Mouse (Mus musculus) gastrocnemius, adult 2 months (tissue): ENCODE measurements around the gene Fcer2a. TPM values are rescaled to one million over a fixed set of nuclear protein-coding genes. Genes with fewer than 3 reads are reported as not detected.
A peak's percentile ranks its signal among the peaks of the same experiment; 100 is the strongest.

Experiments
- DNase-seq: peaks from one replicate; pipeline ENCODE4 v3.0.0; 2022
- H3K27ac ChIP-seq: fragments of 200-600 bp; 2 replicates; pipeline ENCODE4 v1.8.1; 2022; ENCODE audit warnings: mild to moderate bottlenecking
- H3K4me3 ChIP-seq: fragments of 200-600 bp; 2 replicates; pipeline ENCODE4 v1.8.1; 2022; ENCODE audit warnings: mild to moderate bottlenecking, moderate library complexity
- CTCF ChIP-seq: fragments of 200-600 bp; IDR thresholded peaks from 2 replicates; pipeline ENCODE4 v1.8.1; 2022; ENCODE audit warnings: antibody characterized with exemption, mild to moderate bottlenecking, moderate library complexity
- intact Hi-C: fragments of 180-260 bp; cut with DNase I; formaldehyde crosslinking; loops from one replicate; pipeline ENCODE4 v1.15.1; 2025
- total RNA-seq, 2 experiments: library from RNA; stranded (reverse); gene quantifications; 2 replicates each; pipeline ENCODE4 v1.2.3; 2021

The Fcer2a gene
- total RNA-seq, 2 experiments from 2014 or later: not detected

DNA sequence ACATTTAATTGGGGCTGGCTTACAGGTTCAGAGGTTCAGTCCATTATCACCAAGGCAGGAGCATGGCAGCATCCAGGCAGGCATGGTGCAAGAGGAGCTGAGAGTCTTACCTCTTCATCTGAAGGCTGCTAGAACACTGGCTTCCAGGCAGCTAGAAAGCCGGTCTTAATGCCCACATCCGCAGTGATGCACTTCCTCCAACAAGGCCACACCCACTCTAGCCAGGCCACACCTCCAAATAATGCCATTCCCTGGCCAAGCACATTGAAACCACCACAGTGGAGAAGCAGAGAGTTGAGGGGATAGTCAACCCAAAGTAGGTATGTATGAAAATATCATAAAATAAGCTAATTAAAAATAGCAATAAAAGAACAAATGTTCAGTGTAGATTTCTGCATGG lies 23.6 kb downstream of the Fcer2a start:
- intact Hi-C loops: loop anchor here (10.0 kb wide), 1 partner anchor 316 kb away; the partner anchor contains the start of gene A430078G23Rik
- no peak overlapping the region for H3K4me3 ChIP-seq
- H3K27ac ChIP-seq: no peak overlapping the region
- no peak for TF ChIP-seq CTCF
- DNase-seq: no peak

DNA sequence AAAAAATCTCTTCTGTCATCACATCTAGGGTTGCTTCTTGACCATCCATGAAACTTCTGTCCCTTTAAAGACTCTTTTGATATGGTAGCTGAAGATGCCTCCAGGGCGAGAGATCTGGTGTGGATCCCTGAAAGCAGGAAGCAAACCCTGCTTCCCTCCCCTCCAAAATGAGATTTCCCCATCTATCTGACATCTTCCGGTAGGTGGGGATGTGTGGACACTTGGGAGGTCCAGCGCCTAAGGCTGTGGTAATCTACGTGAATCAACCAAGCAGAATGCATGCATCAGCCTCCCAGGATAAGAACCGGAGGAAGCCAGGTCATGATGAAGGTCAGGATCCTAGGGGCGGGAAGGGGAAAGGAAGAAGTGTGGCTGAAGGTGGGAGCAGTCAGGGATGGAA lies 28.5 kb downstream of the Fcer2a start, which contains the start of gene Mcemp1:
Gene Mcemp1, plus strand, starts transcription at position 248 of the 400 bp plus-strand sequence.
- no peak for DNase-seq
- intact Hi-C loops: no loop called here
- Histone ChIP-seq H3K27ac (no peak within 1 kb of the TSS), H3K4me3 (no peak within 1 kb of the TSS)
- TF ChIP-seq CTCF: no peak

DNA sequence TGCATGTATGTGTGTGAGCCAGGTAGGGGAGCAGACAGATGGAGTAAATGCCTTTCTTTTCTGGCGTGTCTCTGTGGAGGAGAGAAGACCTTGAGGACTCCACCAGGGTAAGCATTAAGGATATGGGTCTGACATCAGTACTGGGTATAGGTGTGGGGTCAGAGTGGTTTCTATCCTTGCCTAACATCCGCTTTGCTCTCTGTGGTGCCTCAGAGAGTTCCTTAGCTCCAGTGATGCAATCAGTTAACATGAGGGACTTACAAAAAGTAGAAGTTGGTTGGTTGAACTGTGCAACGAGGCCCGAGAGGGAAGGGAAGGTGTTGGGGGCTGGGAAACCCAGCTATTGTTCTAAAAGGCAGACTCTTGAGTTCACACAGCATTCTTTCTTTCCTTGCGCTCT lies 29.6 kb downstream of the Fcer2a start:
- no peak overlapping the region for H3K4me3 ChIP-seq
- no peak for TF ChIP-seq CTCF
- DNase-seq: no peak
- H3K27ac ChIP-seq: no peak overlapping the region
- intact Hi-C loops: no loop called here

DNA sequence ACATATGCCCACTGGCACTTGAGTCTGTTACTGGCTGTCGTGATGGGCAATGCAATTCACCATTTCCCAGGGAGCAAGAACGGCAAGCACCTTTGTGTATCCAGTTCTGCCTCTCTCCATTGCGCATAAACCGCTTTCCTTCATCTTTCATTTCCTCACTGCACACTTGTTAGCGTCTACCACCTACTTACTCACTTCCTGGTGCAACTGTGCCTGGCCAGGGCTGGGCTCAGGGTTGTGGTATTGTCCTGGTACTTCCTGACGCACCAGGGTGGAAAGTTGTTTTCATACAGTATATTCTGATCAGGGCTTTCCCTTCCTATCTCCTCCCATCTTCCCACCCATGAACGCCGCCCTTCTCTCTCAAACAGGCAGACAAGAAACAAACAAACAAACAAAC lies 33.1 kb downstream of the Fcer2a start:
- intact Hi-C loops: no loop called here
- DNase-seq: no peak

DNA sequence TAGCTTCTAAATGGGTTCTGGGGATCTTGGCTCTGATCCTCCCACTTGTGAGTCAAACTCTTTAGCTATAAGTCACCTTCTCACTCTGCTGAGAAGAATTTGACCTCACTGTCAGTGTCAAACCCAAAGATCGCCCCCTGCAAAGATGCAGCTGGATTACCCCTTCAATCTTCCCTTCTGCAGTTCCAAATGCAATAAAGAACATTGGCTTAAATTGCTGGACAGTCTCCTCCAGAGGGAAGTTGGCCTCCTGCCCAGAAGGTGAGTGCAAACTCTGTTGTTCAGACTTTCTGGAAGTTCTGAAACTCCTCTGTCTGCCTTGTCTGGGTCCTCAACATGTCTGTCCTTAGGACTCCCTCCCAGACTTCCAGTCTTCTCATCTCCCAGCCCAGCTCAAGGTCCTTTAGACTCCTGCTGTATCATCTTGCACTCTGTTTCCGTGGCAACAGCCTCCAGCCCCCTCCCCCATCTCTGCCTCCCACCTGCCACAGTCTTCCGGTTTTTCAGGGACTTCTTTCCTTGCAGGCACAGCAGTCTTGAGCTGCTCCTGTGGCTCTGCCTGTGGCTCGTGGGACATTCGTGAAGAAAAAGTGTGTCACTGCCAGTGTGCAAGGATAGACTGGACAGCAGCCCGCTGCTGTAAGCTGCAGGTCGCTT lies 37.1 kb downstream of the Fcer2a start:
- no peak for DNase-seq
- no peak for TF ChIP-seq CTCF
- intact Hi-C loops: no loop called here
- Histone ChIP-seq H3K4me3 (no peak overlapping the region), H3K27ac (no peak overlapping the region)

More for the DNA sequence above, 33.1 kb downstream of the Fcer2a start:
- TF ChIP-seq CTCF: no peak
- no peak overlapping the region for H3K4me3 ChIP-seq
- no peak overlapping the region for H3K27ac ChIP-seq

DNA sequence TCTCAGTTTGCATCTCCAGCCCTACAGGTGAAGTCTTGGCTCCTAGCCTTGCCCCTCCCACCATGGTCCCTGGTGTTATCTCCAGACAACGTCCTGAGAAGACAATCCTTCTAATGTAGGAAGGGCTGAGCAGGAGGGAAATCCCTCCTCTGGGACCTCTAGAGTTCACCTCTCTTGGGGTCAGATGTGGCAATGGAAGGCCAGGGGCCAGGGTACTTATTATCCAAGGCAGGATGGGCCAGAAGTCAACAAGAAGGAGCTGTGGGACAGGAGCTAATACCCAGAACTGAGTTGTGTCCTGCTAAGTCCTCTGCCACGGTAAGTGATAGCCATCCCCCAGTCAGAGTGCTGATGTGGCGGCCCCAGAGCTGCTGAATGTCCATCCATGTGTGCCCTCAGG lies 38.4 kb downstream of the Fcer2a start, which contains the start of gene Retn:
Gene Retn, plus strand, starts transcription at position 245 of the 400 bp plus-strand sequence.
- intact Hi-C loops: no loop called here
- no peak within 1 kb of the TSS for H3K27ac ChIP-seq
- no peak for DNase-seq
- H3K4me3 ChIP-seq: no peak within 1 kb of the TSS
- no peak for TF ChIP-seq CTCF

DNA sequence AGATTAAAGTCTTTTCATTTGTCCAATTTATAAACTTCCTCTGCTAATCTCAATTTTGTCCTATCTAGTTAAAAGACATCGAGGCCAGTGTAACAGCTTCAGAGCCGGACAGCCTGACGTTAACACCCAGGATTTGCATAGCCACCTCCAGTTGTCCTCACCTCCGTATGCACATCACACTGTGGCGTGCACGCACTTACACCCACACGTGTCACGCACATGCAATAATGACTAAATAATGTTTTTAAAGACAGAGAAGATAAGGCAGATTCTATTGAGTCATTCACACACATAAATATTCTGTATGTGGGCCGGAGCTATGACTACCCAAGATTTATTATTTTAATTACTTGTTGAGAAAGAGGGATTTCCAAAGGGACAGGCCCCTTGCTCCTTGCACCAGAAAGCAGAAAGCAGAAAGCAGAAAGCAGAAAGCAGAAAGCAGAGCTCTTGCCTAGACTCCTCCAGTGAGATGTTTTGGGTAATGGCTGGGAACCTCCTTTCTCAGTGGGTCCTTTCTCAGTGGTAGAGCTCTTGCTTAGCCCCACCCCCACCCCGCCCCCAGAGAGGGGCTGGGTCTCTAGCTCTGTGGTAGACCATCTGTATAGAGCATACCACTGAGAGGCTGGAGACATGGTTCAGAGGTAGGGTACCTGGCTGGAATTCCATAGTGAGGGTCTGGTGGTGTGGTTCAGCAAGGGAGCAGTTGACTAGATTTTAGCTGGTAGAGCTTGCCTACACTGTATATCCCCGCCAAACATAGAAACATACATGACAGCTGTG lies 39.1 kb downstream of the Fcer2a start:
- no peak overlapping the region for H3K4me3 ChIP-seq
- no peak for DNase-seq
- no peak for TF ChIP-seq CTCF
- intact Hi-C loops: no loop called here
- H3K27ac ChIP-seq: no peak overlapping the region

DNA sequence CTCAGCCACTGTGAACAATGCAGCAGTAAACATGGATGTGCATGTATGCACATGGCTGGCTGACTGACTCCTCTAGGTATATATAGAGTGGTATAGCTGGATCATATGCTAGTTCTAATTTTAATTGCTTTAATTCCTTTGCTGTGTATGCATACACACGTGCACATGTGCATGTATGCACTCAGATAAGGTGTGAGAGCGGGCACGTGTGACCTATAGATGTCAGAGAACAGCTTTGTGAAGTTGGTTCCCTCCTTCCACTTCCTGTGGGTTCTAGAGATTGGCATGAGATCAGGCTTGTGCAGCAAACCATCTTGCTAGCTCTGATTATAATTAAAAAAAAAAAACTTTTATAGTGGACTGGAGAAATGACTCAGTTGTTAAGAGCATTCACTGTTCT lies 41.1 kb downstream of the Fcer2a start:
- intact Hi-C loops: no loop called here

DNA sequence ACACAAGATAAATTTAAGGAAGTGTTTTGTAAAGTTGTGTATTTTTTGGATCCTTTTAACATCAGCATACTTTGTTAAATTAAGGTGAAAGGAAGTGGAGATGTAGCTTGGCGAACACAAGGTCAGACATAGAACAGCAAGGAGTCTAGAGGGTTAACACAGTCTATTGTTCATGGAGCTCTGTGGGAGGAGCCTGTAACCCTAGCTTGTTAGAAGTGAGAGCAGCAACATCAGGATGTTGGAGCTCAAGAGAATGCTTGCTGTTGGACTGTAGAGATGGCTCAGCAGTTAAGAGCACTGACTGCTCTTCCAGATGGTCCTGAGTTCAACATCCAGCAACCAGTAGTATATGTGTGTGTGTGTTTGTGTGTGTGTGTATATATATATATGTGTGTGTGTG lies 45.0 kb downstream of the Fcer2a start:
- intact Hi-C loops: no loop called here
- TF ChIP-seq CTCF: no peak
- Histone ChIP-seq H3K4me3 (no peak overlapping the region), H3K27ac (no peak overlapping the region)
- DNase-seq: no peak

More for the DNA sequence above, 41.1 kb downstream of the Fcer2a start:
- no peak overlapping the region for H3K27ac ChIP-seq
- DNase-seq: no peak
- no peak for TF ChIP-seq CTCF
- H3K4me3 ChIP-seq: no peak overlapping the region

DNA sequence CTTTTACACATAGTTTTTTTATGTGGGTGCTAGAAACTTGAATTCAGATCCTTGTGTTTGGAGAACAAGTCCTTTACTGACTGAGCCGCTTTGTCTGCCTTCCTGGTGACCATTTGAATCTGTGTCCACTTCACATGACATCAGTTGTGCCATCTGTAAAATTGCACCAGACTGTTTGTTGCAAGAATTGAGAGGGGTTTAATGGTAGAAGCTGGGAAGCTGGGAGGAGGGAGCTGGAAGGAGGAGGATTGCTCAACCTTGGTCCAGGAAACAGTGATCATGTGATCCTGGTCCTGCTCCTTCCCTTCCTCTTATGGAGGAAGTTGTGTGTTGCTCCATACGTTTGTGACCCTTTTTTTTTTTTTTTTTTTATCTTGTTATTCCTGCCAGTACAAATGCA lies 45.7 kb downstream of the Fcer2a start:
- TF ChIP-seq CTCF: no peak
- no peak for DNase-seq
- intact Hi-C loops: no loop called here
- Histone ChIP-seq H3K4me3 (no peak overlapping the region), H3K27ac (no peak overlapping the region)

DNA sequence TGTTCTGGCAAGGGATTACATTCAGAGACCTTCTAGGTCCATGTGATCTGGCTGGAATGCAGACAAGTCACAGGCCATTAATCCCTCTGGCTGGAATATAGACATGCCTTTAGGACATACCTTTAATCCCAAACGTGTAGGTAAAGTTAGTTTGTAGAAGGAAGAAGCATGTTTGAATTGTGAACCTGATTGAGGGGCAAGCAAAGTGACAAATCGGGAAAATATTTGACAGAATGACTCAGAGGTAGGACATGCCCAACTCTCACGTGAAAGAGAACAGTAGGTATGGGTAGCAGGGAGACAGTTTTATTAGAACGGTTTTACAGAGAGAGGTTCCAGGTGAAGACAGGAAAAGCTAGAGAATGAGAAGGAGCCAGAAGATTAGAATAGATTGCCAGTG lies 46.4 kb downstream of the Fcer2a start:
- H3K4me3 ChIP-seq: no peak overlapping the region
- no peak for TF ChIP-seq CTCF
- no peak overlapping the region for H3K27ac ChIP-seq
- no peak for DNase-seq
- intact Hi-C loops: no loop called here

DNA sequence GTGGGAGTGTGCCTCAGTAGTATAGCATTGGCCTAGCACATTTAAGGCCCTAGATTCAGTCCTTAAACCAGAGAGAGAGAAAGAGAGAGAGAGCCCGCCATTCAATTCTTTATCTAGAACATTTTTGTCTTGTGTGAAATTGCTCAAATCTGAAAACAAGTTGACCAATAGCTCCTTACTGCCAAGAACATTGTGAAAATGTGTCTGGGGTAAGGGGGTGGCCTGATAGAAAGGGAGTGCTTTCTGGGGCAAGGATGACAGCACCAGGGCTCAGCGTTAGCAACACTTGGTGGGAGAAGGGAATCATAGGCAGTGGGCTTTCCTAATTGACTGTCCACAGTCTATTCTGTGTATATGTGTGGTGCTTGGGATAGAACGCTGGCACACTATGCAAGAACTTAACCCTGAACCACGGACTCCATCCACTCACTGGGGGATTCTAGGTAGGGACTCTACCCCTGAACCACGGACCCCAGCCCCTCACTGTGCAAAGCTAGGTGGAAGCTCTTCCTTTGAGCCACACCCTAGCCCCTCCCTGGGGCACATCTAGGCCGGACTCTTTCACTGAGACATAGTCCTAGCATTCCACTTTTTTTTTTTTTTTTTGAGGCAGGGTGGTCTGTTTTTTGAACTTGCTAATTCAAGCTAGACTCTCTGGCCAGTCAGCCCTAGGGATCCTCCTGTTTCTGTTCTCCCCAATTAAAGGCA lies 47.0 kb downstream of the Fcer2a start:
- intact Hi-C loops: no loop called here
- no peak overlapping the region for H3K4me3 ChIP-seq
- DNase-seq: no peak
- TF ChIP-seq CTCF: no peak
- no peak overlapping the region for H3K27ac ChIP-seq

DNA sequence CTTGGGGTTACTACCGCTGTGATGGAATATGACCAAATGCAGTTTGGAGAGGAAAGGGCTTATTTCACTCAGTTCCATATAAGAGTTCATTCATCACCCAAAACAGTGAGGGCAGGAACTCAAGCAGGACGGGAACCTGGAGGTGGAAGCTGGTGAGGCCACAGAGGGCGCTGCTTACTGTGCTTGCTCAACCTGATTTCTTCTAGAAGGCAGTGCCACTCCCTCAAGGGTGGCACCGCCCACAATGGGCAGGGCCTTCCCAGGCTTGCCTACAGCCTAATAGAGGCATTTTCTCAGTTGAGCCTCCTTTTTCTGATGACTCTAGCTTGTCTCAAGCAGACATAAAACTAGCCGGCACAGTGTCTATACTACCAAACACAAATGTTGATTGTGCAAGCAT lies 48.2 kb downstream of the Fcer2a start:
- TF ChIP-seq CTCF: no peak
- Histone ChIP-seq H3K27ac (no peak overlapping the region), H3K4me3 (no peak overlapping the region)
- peak; percentile 43 for DNase-seq
- intact Hi-C loops: no loop called here

Other genes starting within 250 kb of the Fcer2a start
- 1 to 10 TPM; 2.3 to 2.6 TPM for gene Pex11g, start 226.5 kb downstream of the Fcer2a start, total RNA-seq
- not detected for gene Tex45, start 223.3 kb downstream of the Fcer2a start, total RNA-seq
- 10 to 100 TPM; 30.8 to 39.3 TPM for gene Zfp358, start 201.0 kb downstream of the Fcer2a start, total RNA-seq
- gene Mcoln1, start 193.7 kb downstream of the Fcer2a start, total RNA-seq: 10 to 100 TPM; 23.5 to 24.9 TPM
- 1 to 10 TPM; 8.7 to 9.3 TPM for gene Pnpla6, start 178.8 kb downstream of the Fcer2a start, total RNA-seq
- gene C330021F23Rik, start 126.2 kb downstream of the Fcer2a start, total RNA-seq: not detected
- gene Camsap3, start 106.9 kb downstream of the Fcer2a start, total RNA-seq: under 1 TPM; 0.22 to 0.33 TPM
- gene Xab2, start 72.9 kb downstream of the Fcer2a start, total RNA-seq: 10 to 100 TPM; 11.0 to 11.3 TPM
- 10 to 100 TPM; 87.7 to 92.0 TPM for gene Pet100, start 72.6 kb downstream of the Fcer2a start, total RNA-seq
- not detected for gene Pcp2, start 68.6 kb downstream of the Fcer2a start, total RNA-seq
- gene Stxbp2, start 63.2 kb downstream of the Fcer2a start, total RNA-seq: 1 to 10 TPM; 2.7 to 5.5 TPM
- gene Retn, start 38.4 kb downstream of the Fcer2a start, total RNA-seq: 1 to 10 TPM in 1 of 2 experiments, under 1 TPM in 1; 0.87 to 3.0 TPM
- gene Mcemp1, start 28.4 kb downstream of the Fcer2a start, total RNA-seq: not detected
- gene Fcor, start 21.8 kb downstream of the Fcer2a start, total RNA-seq: not detected
- 10 to 100 TPM; 18.2 to 20.7 TPM for gene Trappc5, start 17.9 kb downstream of the Fcer2a start, total RNA-seq
- gene Clec4g, start 26.5 kb upstream of the Fcer2a start, total RNA-seq: not detected
- under 1 TPM; 0.50 to 0.71 TPM for gene Cd209a, start 54.8 kb upstream of the Fcer2a start, total RNA-seq
- gene Cd209e, start 160.1 kb upstream of the Fcer2a start, total RNA-seq: not detected
- gene Cd209d, start 184.4 kb upstream of the Fcer2a start, total RNA-seq: 1 to 10 TPM in 1 of 2 experiments, under 1 TPM in 1; 0.64 to 1.6 TPM
- gene Cd209b, start 232.7 kb upstream of the Fcer2a start, total RNA-seq: 1 to 10 TPM in 1 of 2 experiments, under 1 TPM in 1; 0.64 to 1.4 TPM